Mouse (Mus musculus): ENCODE data around the gene Dppa3.

DNA sequence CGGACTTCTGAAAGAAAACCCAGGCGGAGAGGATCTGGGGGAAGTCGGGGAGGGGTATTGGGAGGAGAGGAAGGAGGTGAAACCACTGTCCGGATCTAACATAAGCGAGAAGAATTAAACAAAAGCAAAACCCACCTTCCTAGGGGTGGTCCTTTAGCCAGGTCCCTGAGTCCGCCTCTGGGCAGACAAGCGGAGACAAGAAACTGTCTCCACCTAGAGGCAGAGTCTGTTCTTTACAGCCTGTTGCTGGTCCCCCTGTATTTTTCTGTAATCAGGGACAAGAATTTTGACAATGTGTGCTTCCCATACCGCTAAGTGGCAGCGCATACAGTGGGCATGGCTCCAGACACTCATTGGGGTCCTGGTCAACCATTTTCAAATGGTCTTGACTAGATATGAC is 7.2 kb downstream of the Dppa3 start:
- TF ChIP-seq GATA1 (IDR thresholded peaks at IDR 0.05; ENCODE audit: low read length) (no peak), TAL1 (IDR thresholded peaks at IDR 0.05; ENCODE audit: low read length) (no peak)

Data from erythroblast, embryonic 14.5 days (primary cell).